Mouse (Mus musculus): Measurements from ENCODE around the gene Usp30.

Gene Usp30

GRCm38 (mm10) chr5:114127374-114128349 is 62.4 kb downstream of the Usp30 start, which contains the start of gene Alkbh2:
Gene Alkbh2 (minus strand): TSS chr5:114128218.
- peak; percentile 92 for DNase-seq (ENCODE audit: low read depth, low spot score)

DNA sequence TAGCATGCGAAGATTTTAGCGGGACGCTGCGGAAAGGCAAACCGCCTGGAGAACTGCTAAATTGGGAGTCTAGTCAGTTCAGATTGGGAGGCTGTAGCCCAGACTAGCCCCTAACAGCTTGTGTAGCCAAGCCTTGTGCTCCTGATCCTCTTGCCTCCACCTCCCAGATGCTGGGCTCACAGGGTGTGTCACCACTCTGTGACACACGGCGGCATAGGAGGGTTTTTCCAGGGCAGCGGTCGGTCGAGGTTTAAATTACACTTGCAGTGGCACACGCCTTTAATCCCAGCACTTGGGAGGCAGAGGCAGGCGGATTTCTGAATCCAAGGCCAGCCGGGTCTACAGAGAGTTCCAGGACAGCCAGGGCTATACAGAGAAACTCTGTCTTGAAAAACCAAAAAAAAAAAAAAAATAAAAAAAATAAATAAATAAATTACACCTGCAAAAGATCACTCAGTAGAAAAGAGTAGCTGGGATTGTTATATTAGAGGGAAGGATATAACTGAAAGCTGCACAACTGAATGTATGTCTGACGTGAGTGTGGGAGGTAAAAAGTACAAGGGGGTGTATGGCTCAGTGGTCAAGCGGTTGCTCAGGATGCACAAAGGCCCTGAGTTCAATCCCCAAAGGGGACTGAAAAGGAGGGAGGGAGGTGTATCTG is 64.4 kb downstream of the Usp30 start:
- DNase-seq (ENCODE audit: low read depth, low spot score), result no peak

- DNase-seq (ENCODE audit: low read depth, low spot score), result peak; percentile 86
Measured at GRCm38 (mm10) chr5:114130211-114130605, 64.9 kb downstream of the Usp30 start, which contains the start of gene Ung. Gene Ung (plus strand): TSS chr5:114130386.

DNA sequence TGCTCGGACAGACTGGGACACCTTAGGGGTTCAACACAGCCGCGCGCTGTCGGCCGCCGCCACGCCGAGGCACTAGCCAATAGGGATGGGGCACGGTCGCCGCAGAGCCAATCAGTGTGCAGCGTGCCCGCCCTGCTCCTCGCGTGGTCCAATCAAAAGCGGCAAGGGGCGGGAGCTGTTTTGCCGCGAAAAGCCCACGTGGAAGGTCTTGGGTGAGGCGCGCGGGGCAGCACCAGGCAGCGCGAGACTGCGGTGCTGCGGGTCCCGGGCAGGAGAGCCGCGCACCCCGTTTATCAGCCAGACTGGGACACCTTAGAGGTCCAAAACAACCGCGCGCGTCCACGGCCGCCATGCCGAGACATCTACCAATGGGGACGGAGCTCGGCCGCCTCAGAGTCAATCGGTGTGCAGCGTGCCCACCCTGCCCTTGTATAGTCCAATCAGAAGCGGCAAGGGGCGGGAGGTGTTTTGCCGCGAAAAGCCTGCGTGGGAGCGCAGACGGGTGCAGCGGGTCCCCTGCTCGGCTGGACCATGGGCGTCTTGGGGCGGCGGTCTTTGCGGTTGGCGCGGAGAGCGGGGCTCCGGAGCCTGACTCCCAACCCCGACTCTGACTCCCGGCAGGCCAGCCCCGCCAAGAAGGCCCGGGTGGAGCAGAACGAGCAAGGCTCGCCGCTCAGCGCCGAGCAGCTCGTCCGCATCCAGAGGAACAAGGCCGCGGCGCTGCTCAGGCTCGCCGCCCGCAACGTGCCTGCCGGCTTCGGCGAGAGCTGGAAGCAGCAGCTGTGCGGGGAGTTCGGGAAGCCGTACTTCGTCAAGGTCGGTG is 65.6 kb downstream of the Usp30 start:
- DNase-seq (ENCODE audit: low read depth, low spot score), result peak; percentile 96

DNA sequence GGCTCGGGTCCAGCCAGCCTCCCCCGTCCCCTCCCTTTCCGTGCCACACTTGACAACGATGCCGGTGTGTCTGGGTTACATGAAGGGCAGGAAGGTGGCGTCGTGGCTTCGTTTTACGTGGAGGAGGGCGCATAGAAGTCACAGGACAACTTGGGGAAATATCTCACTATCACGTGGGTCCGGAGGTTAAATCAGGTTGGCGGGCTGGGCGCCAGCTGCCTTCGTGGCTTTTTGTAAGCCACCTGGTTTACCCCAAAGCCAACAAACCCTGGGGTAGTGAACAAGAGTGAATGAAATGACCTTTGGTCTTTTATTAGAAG is 66.2 kb downstream of the Usp30 start:
- peak; percentile 89 for DNase-seq (ENCODE audit: low read depth, low spot score)

DNA sequence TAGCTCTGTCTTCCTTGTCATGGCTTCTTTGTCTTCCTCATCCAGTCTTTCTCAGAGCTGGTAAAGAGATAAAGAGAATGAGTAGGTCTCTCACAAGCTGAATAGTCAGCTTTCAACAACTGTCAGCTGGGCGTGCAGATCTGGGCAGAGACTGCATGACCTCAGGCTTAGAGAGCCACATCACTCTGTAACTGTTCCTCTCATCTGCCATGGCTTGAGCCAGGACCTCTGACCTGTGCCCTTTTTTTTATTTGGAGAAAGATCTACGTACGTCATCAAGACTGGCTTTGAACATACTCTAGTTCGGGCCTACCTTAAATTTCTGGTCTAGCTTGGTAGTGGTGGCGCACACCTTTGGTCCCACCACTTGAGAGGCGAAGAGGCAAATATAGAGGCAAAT is 67.6 kb downstream of the Usp30 start:
- DNase-seq (ENCODE audit: low read depth, low spot score), result no peak

DNA sequence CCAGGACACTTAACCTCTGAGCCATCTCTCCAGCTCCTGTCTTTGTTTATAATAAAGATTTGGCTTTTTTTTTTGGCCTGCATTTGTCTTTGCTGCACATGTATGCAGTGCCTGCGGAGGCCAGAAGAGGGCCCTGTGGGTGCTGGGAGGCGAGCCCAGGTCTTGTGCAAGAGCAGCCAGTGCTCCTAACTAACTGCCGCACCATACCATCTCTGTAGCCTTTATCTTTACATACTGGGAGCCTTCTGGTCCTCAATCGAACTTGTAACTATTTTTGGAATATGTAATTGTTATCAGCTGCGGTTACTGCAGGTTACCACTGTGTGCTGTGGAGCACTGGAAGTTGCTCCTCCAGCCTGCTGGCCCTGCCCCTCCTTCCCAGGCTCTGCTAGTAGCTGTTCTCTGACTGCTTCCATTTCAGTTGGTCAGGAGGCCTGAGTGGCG is 68.9 kb downstream of the Usp30 start:
- peak; percentile 43 for DNase-seq (ENCODE audit: low read depth, low spot score)

GRCm38 (mm10) chr5:114135516-114135915 is 70.3 kb downstream of the Usp30 start:
- peak; percentile 56 for DNase-seq (ENCODE audit: low read depth, low spot score)

DNA sequence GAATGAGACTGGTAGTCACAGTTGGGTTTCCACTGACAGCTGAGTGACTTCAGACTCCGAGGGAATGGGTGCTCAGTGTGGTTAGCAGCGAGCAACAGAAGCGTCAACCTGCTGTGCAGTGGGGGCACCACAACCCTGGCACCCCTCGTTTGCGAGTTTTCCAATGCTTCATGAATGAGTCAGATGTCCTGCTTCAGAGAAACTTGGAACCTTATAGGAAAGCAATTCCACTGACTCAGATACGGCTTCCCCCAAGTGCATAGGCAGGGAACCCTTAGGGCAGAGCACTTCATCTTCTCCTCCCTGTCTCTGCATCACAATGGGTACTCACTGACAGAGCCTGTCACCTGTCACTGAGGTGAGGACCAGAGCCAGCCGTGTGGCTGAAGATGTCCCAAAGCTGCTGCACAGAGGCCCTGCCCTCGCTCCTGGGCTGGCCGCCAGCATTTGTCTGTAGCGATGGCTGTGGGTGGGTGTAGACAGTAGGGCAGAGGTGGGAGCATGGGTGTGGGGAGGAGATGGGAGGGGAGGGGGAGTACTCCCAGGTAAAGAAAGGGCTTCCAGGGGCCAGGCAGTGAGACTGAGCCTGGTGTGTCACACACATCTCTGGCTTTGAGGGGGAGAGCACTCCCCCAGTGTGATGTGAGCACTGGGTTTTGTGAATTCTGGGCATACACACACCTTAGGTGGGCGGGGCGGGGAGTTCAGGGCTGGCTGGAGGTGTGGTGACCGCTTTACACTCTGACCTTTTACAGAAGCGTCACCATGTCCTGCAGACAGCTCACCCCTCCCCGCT is 72.4 kb downstream of the Usp30 start:
- DNase-seq (ENCODE audit: low read depth, low spot score), result no peak

GRCm38 (mm10) chr5:114138277-114139164 is 73.3 kb downstream of the Usp30 start:
- no peak for DNase-seq (ENCODE audit: low read depth, low spot score)

- no peak for DNase-seq (ENCODE audit: low read depth, low spot score)
Measured at GRCm38 (mm10) chr5:114139175-114139574, 73.9 kb downstream of the Usp30 start.

- no peak for DNase-seq (ENCODE audit: low read depth, low spot score)
Measured at GRCm38 (mm10) chr5:114146028-114146888, 81.0 kb downstream of the Usp30 start, which contains the start of gene Acacb. Gene Acacb (plus strand): TSS chr5:114146535.

DNA sequence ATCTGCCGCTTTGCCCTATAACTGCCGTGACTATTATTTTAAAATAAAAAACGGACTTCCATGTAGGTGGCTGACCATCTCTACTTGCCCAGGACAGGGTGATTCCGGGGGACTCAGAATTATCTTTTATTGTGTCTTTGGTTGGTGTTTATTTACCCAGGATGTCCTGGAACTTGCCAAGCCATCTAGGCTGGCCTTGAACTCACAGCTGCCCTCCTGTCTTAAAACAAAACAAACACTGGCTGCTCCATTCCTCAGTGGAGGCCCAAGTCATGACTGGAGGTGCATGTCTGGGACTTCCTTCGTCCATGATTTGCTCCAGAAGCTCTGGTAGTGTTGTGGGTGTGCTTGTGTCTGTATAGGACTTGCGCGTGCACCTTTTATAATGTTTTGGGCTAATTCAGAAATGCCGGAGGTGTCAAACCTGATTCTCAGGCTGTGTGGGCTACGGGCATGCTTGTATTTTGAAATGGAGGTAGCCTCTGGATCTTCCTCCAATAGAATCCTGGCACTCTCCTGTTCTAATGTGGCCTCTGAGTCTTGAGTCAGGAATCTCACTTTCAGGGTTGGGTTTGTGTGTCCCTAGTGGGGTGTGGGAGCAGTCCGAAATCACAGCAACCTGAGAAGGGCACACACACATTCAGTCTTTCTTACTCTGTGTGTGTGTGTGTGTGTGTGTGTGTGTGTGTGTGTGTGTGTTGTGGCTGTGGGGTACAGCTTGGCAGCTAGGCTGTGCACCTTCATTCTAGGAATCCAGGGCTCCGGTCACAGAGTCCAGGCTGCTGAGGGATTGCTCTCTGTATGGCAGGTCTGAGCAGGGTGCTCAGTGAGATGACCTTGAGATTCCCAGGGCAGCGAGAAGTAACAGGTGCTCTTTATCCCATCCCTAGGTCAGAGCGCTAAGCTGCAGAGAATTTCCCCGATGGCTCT is 82.0 kb downstream of the Usp30 start:
- no peak for DNase-seq (ENCODE audit: low read depth, low spot score)

- no peak for DNase-seq (ENCODE audit: low read depth, low spot score)
Measured at GRCm38 (mm10) chr5:114152359-114153092, 87.3 kb downstream of the Usp30 start.

DNA sequence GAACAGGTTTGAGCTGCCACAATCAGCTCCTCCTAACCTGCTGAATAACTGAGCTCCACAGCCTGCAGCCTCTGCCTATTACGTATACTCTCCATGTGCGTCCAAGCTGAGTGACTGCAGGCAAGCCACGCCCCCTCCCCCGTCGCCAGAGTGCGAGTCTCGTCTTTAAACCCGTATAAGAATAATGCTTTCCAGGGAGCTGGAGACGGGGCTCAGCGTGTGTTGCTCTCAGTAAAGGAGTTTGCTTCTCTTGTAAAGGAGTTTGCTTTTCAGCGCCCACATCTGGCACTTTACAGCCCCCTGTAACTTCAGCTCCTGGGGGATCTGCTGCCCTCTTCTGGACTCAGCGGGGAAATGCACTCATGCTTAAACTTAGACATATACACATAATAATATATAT is 88.2 kb downstream of the Usp30 start:
- DNase-seq (ENCODE audit: low read depth, low spot score), result peak; percentile 11

- no peak for DNase-seq (ENCODE audit: low read depth, low spot score)
Measured at GRCm38 (mm10) chr5:114154765-114155164, 89.5 kb downstream of the Usp30 start.
